Comparison of ENCODE assay signal across 8 mouse cellular contexts in genomic region chr13:110557930-110558727, GRCm38 (mm10).
DNase-seq lines count a peak whose midpoint lies in the region; ATAC-seq and TF ChIP-seq lines count a peak whose summit lies in the region.

No protein-coding gene starts in this region.

- no peak for DNase-seq in liver
- peak; percentile 55 to 73 for DNase-seq in frontal cortex, postnatal 36 days (ENCODE audit: low spot score in 2 of 2)
- DNase-seq in lung, embryonic 14.5 days: peak; percentile 79
- DNase-seq in splenic B cell, adult 2 months (ENCODE audit: low read depth, low spot score): peak; percentile 25
- no peak for DNase-seq in urinary bladder, postnatal 36 days (ENCODE audit: low spot score in 2 of 2)
- DNase-seq in spleen, postnatal 14 days (ENCODE audit: low spot score in 2 of 2): no peak

- WGBS in liver, embryonic 16.5 days (ENCODE audit: insufficient replicate concordance): 31% methylated on average over 28 of the region's 28 CpGs
- WGBS in intestine, embryonic 15.5 days: 61% methylated on average over 28 of the region's 28 CpGs
- 55% methylated on average over 28 of the region's 28 CpGs for WGBS in lung, embryonic 14.5 days

- no peak for TF ChIP-seq CTCF in lung, embryonic 14.5 days (IDR thresholded peaks at IDR 0.05; ENCODE audit: low read depth)

- no peaks in the 10 kb centered on the region for H3K4me1 ChIP-seq in liver, embryonic 16.5 days (ENCODE audit: control insufficient read depth, low read depth, low read length)
- H3K4me1 ChIP-seq in intestine, embryonic 15.5 days (replicated peaks): no peaks in the 10 kb centered on the region
- H3K4me1 ChIP-seq in lung, embryonic 14.5 days (ENCODE audit: insufficient read depth): 0 out of 2 replicates have a peak, but pooled peaks cover 5% of the 10 kb centered on the region

- H3K4me2 ChIP-seq in liver, embryonic 16.5 days (ENCODE audit: low read depth, low read length): 0 out of 2 replicates have a peak overlapping the region, but pooled peaks have one; percentile 6
- no peak overlapping the region for H3K4me2 ChIP-seq in intestine, embryonic 15.5 days (replicated peaks)
- peak overlapping the region; percentile 18 for H3K4me2 ChIP-seq in lung, embryonic 14.5 days

- no peaks in the 10 kb centered on the region for H3K36me3 ChIP-seq in liver, embryonic 16.5 days (ENCODE audit: control insufficient read depth, insufficient read depth)
- no peaks in the 10 kb centered on the region for H3K36me3 ChIP-seq in intestine, embryonic 15.5 days
- no peaks in the 10 kb centered on the region for H3K36me3 ChIP-seq in lung, embryonic 14.5 days (ENCODE audit: insufficient read depth)
- no peaks in the 10 kb centered on the region for H3K36me3 ChIP-seq in splenic B cell, adult 2 months (ENCODE audit: control insufficient read depth, insufficient read depth, low read length, poor library complexity, severe bottlenecking)

- no peaks in the 10 kb centered on the region for H3K9me3 ChIP-seq in liver, embryonic 16.5 days (replicated peaks; ENCODE audit: control insufficient read depth, low read length)
- H3K9me3 ChIP-seq in intestine, embryonic 15.5 days: no peaks in the 10 kb centered on the region
- no peaks in the 10 kb centered on the region for H3K9me3 ChIP-seq in lung, embryonic 14.5 days (ENCODE audit: low read depth, low read length)

- H3K27ac ChIP-seq in liver, embryonic 16.5 days (ENCODE audit: low read length): no peak overlapping the region
- H3K27ac ChIP-seq in intestine, embryonic 15.5 days: peak overlapping the region; percentile 48
- H3K27ac ChIP-seq in lung, embryonic 14.5 days (ENCODE audit: low read depth): peak overlapping the region; percentile 19

- no peak for ATAC-seq in liver, embryonic 16.5 days (ENCODE audit: low read depth)
- ATAC-seq in intestine, embryonic 15.5 days: peak; percentile 43; the same call in 1 of the 2 replicates
- peak; percentile 70 for ATAC-seq in lung, embryonic 14.5 days (ENCODE audit: insufficient read depth)

- H3K27me3 ChIP-seq in liver, embryonic 16.5 days (ENCODE audit: control insufficient read depth, insufficient read depth, low read depth, low read length): no peaks in the 10 kb centered on the region
- H3K27me3 ChIP-seq in intestine, embryonic 15.5 days (replicated peaks): no peaks in the 10 kb centered on the region
- no peaks in the 10 kb centered on the region for H3K27me3 ChIP-seq in lung, embryonic 14.5 days (ENCODE audit: insufficient read depth, low read length)
- H3K27me3 ChIP-seq in splenic B cell, adult 2 months (ENCODE audit: control insufficient read depth, insufficient read depth, low read length, poor library complexity, severe bottlenecking): no peaks in the 10 kb centered on the region

- no peak overlapping the region for H3K4me3 ChIP-seq in liver, embryonic 16.5 days (ENCODE audit: low read depth, low read length)
- no peak overlapping the region for H3K4me3 ChIP-seq in intestine, embryonic 15.5 days (replicated peaks)
- no peak overlapping the region for H3K4me3 ChIP-seq in lung, embryonic 14.5 days (ENCODE audit: low read depth, low read length)

- H3K9ac ChIP-seq in liver, embryonic 16.5 days (ENCODE audit: low read depth, low read length): no peak overlapping the region
- no peak overlapping the region for H3K9ac ChIP-seq in intestine, embryonic 15.5 days
- no peak overlapping the region for H3K9ac ChIP-seq in lung, embryonic 14.5 days

Comparison
In these comparisons a context has a peak if more than half of its experiments do, and no peak if none do; other contexts are left out.
1. DNase-seq: peak in frontal cortex, postnatal 36 days (2 of 2), lung, embryonic 14.5 days (single experiment) and splenic B cell, adult 2 months (single experiment); none in liver (single experiment), urinary bladder, postnatal 36 days (0 of 2) and spleen, postnatal 14 days (0 of 2).